Mouse (Mus musculus): ENCODE results near the gene Gm17324. TPM values are rescaled to one million over a fixed set of nuclear protein-coding genes. Genes with fewer than 3 reads are reported as not detected.

The Gm17324 gene
- polyA plus RNA-seq, 1 experiment from 2014 or later, result 2.9 TPM

DNA sequence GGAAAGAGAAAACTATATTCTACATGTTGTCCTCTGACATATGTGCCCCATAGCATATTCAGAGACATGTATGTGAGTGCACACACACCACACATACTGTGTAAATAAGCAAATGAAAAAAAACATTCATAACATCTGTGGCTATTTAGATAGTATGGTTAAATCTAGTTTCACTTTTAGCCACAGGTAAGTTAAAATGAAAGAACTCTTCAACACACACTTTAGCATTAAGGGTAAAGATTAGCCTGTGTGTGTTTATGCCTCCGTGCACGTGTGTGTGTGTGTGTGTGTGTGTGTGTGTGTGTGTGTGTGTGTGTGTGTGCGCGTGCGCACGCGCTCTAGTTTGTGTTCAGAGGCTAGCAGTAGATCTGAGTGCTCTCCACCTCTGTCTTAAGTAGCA, 47.0 kb downstream of the Gm17324 start:
- Histone ChIP-seq H3K9me3 (no peaks in the 10 kb centered on the region), H3K9ac (no peak overlapping the region), H3K27me3 (peaks cover 14% of the 10 kb centered on the region), H3K4me3 (no peak overlapping the region), H3K4me2 (no peak overlapping the region), H3K4me1 (replicated peaks) (no peaks in the 10 kb centered on the region), H3K36me3 (no peaks in the 10 kb centered on the region), H3K27ac (replicated peaks) (no peak overlapping the region)
- no peak for ATAC-seq (ENCODE audit: low FRiP score, low read depth)
- 92% methylated on average over 7 of the region's 7 CpGs for WGBS

DNA sequence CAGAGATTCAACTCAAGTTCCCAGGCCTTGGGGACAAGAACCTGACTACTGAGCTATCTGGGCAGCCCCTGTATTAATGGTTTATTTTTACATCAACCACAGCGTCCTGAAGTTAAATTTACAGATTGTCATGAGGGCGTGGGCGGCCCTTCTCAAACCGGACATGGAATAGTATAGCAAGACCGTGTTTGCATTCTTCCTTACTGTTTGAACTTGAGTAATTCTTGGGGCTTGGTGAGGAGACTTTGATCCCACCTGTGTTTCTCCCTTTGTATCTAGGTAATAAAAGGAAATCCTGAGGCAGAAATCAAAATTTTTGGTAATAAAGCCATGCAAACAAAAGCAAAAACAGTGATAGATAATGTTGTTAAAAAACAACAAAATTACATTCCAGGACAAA, 48.0 kb downstream of the Gm17324 start:
- no peak overlapping the region for H3K27ac ChIP-seq (replicated peaks)
- H3K4me2 ChIP-seq, result no peak overlapping the region
- WGBS, result 87% methylated on average over 5 of the region's 5 CpGs
- no peak for ATAC-seq (ENCODE audit: low FRiP score, low read depth)
- no peak overlapping the region for H3K4me3 ChIP-seq
- H3K4me1 ChIP-seq (replicated peaks), result peaks cover 8% of the 10 kb centered on the region
- peaks cover 23% of the 10 kb centered on the region for H3K27me3 ChIP-seq
- H3K9me3 ChIP-seq, result no peaks in the 10 kb centered on the region
- H3K9ac ChIP-seq, result no peak overlapping the region
- no peaks in the 10 kb centered on the region for H3K36me3 ChIP-seq

Small RNA genes within 50 kb of the gene (microRNA-seq; reads per million reads assigned to microRNA genes)
- not detected for gene Gm26377

Other genes with a start within 250 kb of the Gm17324 start
- gene Gsta1, start 218.1 kb downstream of the Gm17324 start, polyA plus RNA-seq (2015; fragmentation: Nextera tagmentation; extraction: Ambion mirVana), result not detected in 2 replicates
- not detected in 2 replicates for gene Gm3776, start 191.7 kb downstream of the Gm17324 start, polyA plus RNA-seq (2015; fragmentation: Nextera tagmentation; extraction: Ambion mirVana)
- not detected in 2 replicates for gene Gm10639, start 158.9 kb downstream of the Gm17324 start, polyA plus RNA-seq (2015; fragmentation: Nextera tagmentation; extraction: Ambion mirVana)
- not detected in 2 replicates for gene Omt2a, start 134.0 kb downstream of the Gm17324 start, polyA plus RNA-seq (2015; fragmentation: Nextera tagmentation; extraction: Ambion mirVana)
- not detected in 2 replicates for gene Omt2b, start 121.2 kb downstream of the Gm17324 start, polyA plus RNA-seq (2015; fragmentation: Nextera tagmentation; extraction: Ambion mirVana)
- gene Gsta2, start 93.0 kb downstream of the Gm17324 start, polyA plus RNA-seq (2015; fragmentation: Nextera tagmentation; extraction: Ambion mirVana), result not detected in 2 replicates
- 5.3 and 5.6 TPM in 2 replicates for gene Dppa5a, start 80.6 kb downstream of the Gm17324 start, polyA plus RNA-seq (2015; fragmentation: Nextera tagmentation; extraction: Ambion mirVana)
- 5.1 and 5.6 TPM in 2 replicates for gene Ooep, start 70.1 kb downstream of the Gm17324 start, polyA plus RNA-seq (2015; fragmentation: Nextera tagmentation; extraction: Ambion mirVana)
- 0.34 and 0.47 TPM in 2 replicates for gene Ddx43, start 53.0 kb downstream of the Gm17324 start, polyA plus RNA-seq (2015; fragmentation: Nextera tagmentation; extraction: Ambion mirVana)
- 0.58 and 0.80 TPM in 2 replicates for gene Cgas, start 5.5 kb downstream of the Gm17324 start, polyA plus RNA-seq (2015; fragmentation: Nextera tagmentation; extraction: Ambion mirVana)
- 28.6 and 30.5 TPM in 2 replicates for gene Mto1, start 578 bp downstream of the Gm17324 start, polyA plus RNA-seq (2015; fragmentation: Nextera tagmentation; extraction: Ambion mirVana)
- gene Eef1a1, start 40.4 kb upstream of the Gm17324 start, polyA plus RNA-seq (2015; fragmentation: Nextera tagmentation; extraction: Ambion mirVana), result 2,946 and 3,077 TPM in 2 replicates
- 15.4 and 16.2 TPM in 2 replicates for gene Slc17a5, start 139.3 kb upstream of the Gm17324 start, polyA plus RNA-seq (2015; fragmentation: Nextera tagmentation; extraction: Ambion mirVana)
- gene Cd109, start 166.8 kb upstream of the Gm17324 start, polyA plus RNA-seq (2015; fragmentation: Nextera tagmentation; extraction: Ambion mirVana), result 1.3 and 1.6 TPM in 2 replicates